Mouse (Mus musculus): ENCODE measurements around the gene Podxl. TPM values are rescaled to one million over a fixed set of nuclear protein-coding genes. Genes with fewer than 3 reads are reported as not detected.

The Podxl gene
- polyA plus RNA-seq (2012; rRNA removed): 18.0 and 18.6 TPM in 2 replicates

GRCm38 (mm10) chr6:31563235-31564181, at the start of gene Podxl:
Podxl (minus strand) TSS chr6:31563981.

Other genes with a start within 250 kb of the Podxl start
- gene Mkln1, start 165.2 kb downstream of the Podxl start, polyA plus RNA-seq (2012; rRNA removed): 59.5 and 64.3 TPM in 2 replicates